Mouse (Mus musculus) liver, adult 2 months (tissue): ENCODE data around the gene Gm8011. TPM values are rescaled to one million over a fixed set of nuclear protein-coding genes. Genes with fewer than 3 reads are reported as not detected.
"Not testable (repeated sequence)": the region's sequence is repeated elsewhere in the genome, so short reads cannot be mapped to it uniquely, and the experiment has no call there.

Experiments used
- DNase-seq: peaks from one replicate; pipeline ENCODE4 v3.0.0-alpha.2; 2011; ENCODE audit warnings: low read depth, low spot score; ENCODE audit errors: extremely low read depth
- H3K27ac ChIP-seq: fragments of 200-500 bp; replicated peaks from 2 replicates; pipeline ENCODE4 v1.5.1; 2012; ENCODE audit warnings: low read depth, mild to moderate bottlenecking, control low read depth, inconsistent platforms, low read length; ENCODE audit not compliant: insufficient read depth
- H3K27me3 ChIP-seq: fragments of 200-500 bp; 2 replicates; pipeline ENCODE4 v1.6.1; 2012; ENCODE audit warnings: mild to moderate bottlenecking, moderate library complexity, low read length, inconsistent platforms; ENCODE audit not compliant: control insufficient read depth, insufficient read depth
- H3K36me3 ChIP-seq: fragments of 200-500 bp; 2 replicates; pipeline ENCODE4 v1.6.1; 2012; ENCODE audit warnings: low read length, inconsistent platforms; ENCODE audit not compliant: control insufficient read depth, insufficient read depth
- H3K4me1 ChIP-seq: fragments of 200-500 bp; 2 replicates; pipeline ENCODE4 v1.6.1; 2011; ENCODE audit warnings: low read length; ENCODE audit not compliant: control insufficient read depth, insufficient read depth
- H3K4me3 ChIP-seq: fragments of 200-500 bp; 2 replicates; pipeline ENCODE4 v1.5.1; 2011; ENCODE audit warnings: low read depth, mild to moderate bottlenecking, control low read depth, low read length, moderate library complexity; ENCODE audit not compliant: insufficient read depth
- H3K79me2 ChIP-seq: fragments of 200-500 bp; 2 replicates; pipeline ENCODE4 v1.6.1; 2012; ENCODE audit warnings: inconsistent platforms, mild to moderate bottlenecking, low read length, moderate library complexity; ENCODE audit not compliant: control insufficient read depth, insufficient read depth
- H3K9ac ChIP-seq: fragments of 200-500 bp; 2 replicates; pipeline ENCODE4 v1.6.1; 2012; ENCODE audit warnings: low read depth, mild to moderate bottlenecking, control low read depth, inconsistent platforms, low read length
- WGBS: fragments of 180-500 bp; shearing (Covaris S2); methylation state at CpG from one replicate; pipeline ENCODE4 v1.1.7; 2018; 5-methylcytosine and 5-hydroxymethylcytosine counted together
- polyA plus RNA-seq: library from polyadenylated mRNA; depleted of rRNA; stranded (reverse); fragments of >200 nt; gene quantifications from 2 replicates; pipeline ENCODE4 v1.2.3, GENCODE M21; 2012; rRNA removed
- total RNA-seq: library from RNA; depleted of rRNA; stranded (reverse); fragments of >200 nt; gene quantifications from 2 replicates; pipeline ENCODE4 v1.2.3, GENCODE M21; 2014; rRNA removed

The Gm8011 gene
- not detected in 2 replicates for total RNA-seq
- not detected in 2 replicates for polyA plus RNA-seq

GRCm38 (mm10) chr14:42463581-42463980, at the start of gene Gm8011:
Gene Gm8011, plus strand, starts transcription at chr14:42463881.
- 44% methylated on average over 2 of the region's 2 CpGs for WGBS
- H3K79me2 ChIP-seq, H3K4me3 ChIP-seq, H3K27me3 ChIP-seq, H3K27ac ChIP-seq, DNase-seq, H3K4me1 ChIP-seq, H3K36me3 ChIP-seq, H3K9ac ChIP-seq: not testable (repeated sequence)

- not testable (repeated sequence) for H3K27ac ChIP-seq, H3K4me1 ChIP-seq, H3K36me3 ChIP-seq, H3K27me3 ChIP-seq, DNase-seq, H3K4me3 ChIP-seq, H3K79me2 ChIP-seq, H3K9ac ChIP-seq
- 100% methylated on average over 2 of the region's 4 CpGs for WGBS
Measured at GRCm38 (mm10) chr14:42439573-42439972, 24.1 kb upstream of the Gm8011 start, which contains the start of gene Gm8005. Gene Gm8005, minus strand, starts transcription at chr14:42439673.

- 65% methylated on average over 2 of the region's 3 CpGs for WGBS
- not testable (repeated sequence) for H3K27ac ChIP-seq, H3K27me3 ChIP-seq, DNase-seq, H3K9ac ChIP-seq, H3K4me3 ChIP-seq, H3K4me1 ChIP-seq, H3K79me2 ChIP-seq, H3K36me3 ChIP-seq
Measured at GRCm38 (mm10) chr14:42502249-42502648, 38.6 kb downstream of the Gm8011 start, which contains the start of gene Gm8020. Gene Gm8020, minus strand, starts transcription at chr14:42502349.

Other genes starting within 250 kb of the Gm8011 start
- not detected in 2 replicates for gene Gm17026, start 203.8 kb upstream of the Gm8011 start, total RNA-seq
- not detected in 2 replicates for gene Gm17026, start 203.8 kb upstream of the Gm8011 start, polyA plus RNA-seq
- not detected in 2 replicates for gene Gm9611, start 166.5 kb upstream of the Gm8011 start, total RNA-seq
- gene Gm9611, start 166.5 kb upstream of the Gm8011 start, polyA plus RNA-seq: not detected in 2 replicates
- gene Gm7995, start 153.7 kb upstream of the Gm8011 start, total RNA-seq: not detected in 2 replicates
- not detected in 2 replicates for gene Gm7995, start 153.7 kb upstream of the Gm8011 start, polyA plus RNA-seq
- not detected in 2 replicates for gene Gm8005, start 24.2 kb upstream of the Gm8011 start, total RNA-seq
- gene Gm8005, start 24.2 kb upstream of the Gm8011 start, polyA plus RNA-seq: not detected in 2 replicates
- gene Gm8020, start 38.5 kb downstream of the Gm8011 start, total RNA-seq: not detected in 2 replicates
- not detected in 2 replicates for gene Gm8020, start 38.5 kb downstream of the Gm8011 start, polyA plus RNA-seq
- gene Gm8024, start 60.4 kb downstream of the Gm8011 start, total RNA-seq: not detected in 2 replicates
- not detected in 2 replicates for gene Gm8024, start 60.4 kb downstream of the Gm8011 start, polyA plus RNA-seq
- gene Gm17124, start 136.0 kb downstream of the Gm8011 start, total RNA-seq: not detected in 2 replicates
- gene Gm17124, start 136.0 kb downstream of the Gm8011 start, polyA plus RNA-seq: not detected in 2 replicates
- gene Gm3633, start 178.0 kb downstream of the Gm8011 start, total RNA-seq: not detected in 2 replicates
- gene Gm3633, start 178.0 kb downstream of the Gm8011 start, polyA plus RNA-seq: not detected in 2 replicates
- gene Gm10378, start 192.1 kb downstream of the Gm8011 start, total RNA-seq: not detected in 2 replicates
- gene Gm10378, start 192.1 kb downstream of the Gm8011 start, polyA plus RNA-seq: not detected in 2 replicates